Mouse (Mus musculus) olfactory bulb, adult 2 months (tissue): ENCODE measurements around the gene Zfp445. TPM values are rescaled to one million over a fixed set of nuclear protein-coding genes. Genes with fewer than 3 reads are reported as not detected.

Source experiments
- H3K27ac ChIP-seq: fragments of 200-500 bp; 2 replicates; pipeline ENCODE4 v1.5.1; 2012; ENCODE audit warnings: low read depth, low read length; ENCODE audit not compliant: insufficient read depth
- H3K4me1 ChIP-seq: fragments of 200-500 bp; 2 replicates; pipeline ENCODE4 v1.6.1; 2012; ENCODE audit warnings: low read length; ENCODE audit not compliant: control insufficient read depth, insufficient read depth
- H3K4me3 ChIP-seq: fragments of 200-500 bp; 2 replicates; pipeline ENCODE4 v1.5.1; 2012; ENCODE audit warnings: mild to moderate bottlenecking, low read depth, low read length, moderate library complexity; ENCODE audit not compliant: insufficient read depth
- CTCF ChIP-seq: fragments of 200-500 bp; IDR thresholded peaks from 2 replicates; pipeline ENCODE4 v1.5.1; 2012; ENCODE audit warnings: low read depth, mild to moderate bottlenecking, low read length, moderate library complexity; ENCODE audit not compliant: insufficient read depth
- POLR2A ChIP-seq: fragments of 200-500 bp; IDR thresholded peaks from 2 replicates; pipeline ENCODE4 v1.6.1; 2012; ENCODE audit warnings: mild to moderate bottlenecking, low read depth, low read length, moderate library complexity; ENCODE audit not compliant: insufficient read depth
- WGBS: fragments of 180-500 bp; shearing (Covaris S2); methylation state at CpG from one replicate; pipeline ENCODE4 v1.1.7; 2018; 5-methylcytosine and 5-hydroxymethylcytosine counted together
- polyA plus RNA-seq: library from polyadenylated mRNA; stranded (reverse); fragments of >200 nt; gene quantifications from 2 replicates; pipeline ENCODE4 v1.2.4, GENCODE M21; 2012; ENCODE audit warnings: low replicate concordance; ENCODE audit not compliant: missing spikeins, insufficient read depth, insufficient read length

Gene Zfp445
- polyA plus RNA-seq, 1 experiment = 65.3 TPM

DNA sequence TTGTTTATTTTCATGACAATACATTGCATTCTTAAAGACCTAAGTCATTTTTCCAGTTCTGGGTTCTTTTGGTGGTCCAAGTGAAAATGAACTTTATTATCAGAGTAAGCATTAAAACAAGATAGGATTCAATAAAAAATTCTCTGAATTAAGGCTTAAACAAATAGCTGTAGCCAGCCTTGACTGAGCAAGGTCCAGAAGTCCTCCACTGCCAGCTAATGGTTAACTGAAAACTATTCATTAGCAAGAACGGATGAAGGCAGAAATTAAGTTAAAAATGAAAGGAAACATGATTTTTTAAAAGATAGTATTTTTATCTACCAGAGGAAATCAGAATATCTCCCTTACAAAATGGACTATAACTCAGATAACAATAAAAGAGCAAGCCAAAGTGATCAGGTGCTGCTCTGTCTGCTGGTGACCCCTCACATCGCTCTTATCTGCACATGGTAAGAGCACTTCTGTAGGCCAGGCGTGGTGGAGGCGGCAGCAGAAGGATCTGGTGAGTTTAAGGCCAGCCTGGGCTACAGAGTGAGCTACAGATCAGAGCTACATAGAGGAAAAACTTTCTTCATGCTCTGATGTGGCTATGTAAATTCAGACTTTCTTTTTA lies 50.5 kb downstream of the Zfp445 start:
- 88% methylated on average over 4 of the region's 4 CpGs for WGBS
- TF ChIP-seq CTCF = no peak
- TF ChIP-seq POLR2A = no peak
- no peak overlapping the region for H3K4me3 ChIP-seq
- H3K27ac ChIP-seq = no peak overlapping the region
- no peaks in the 10 kb centered on the region for H3K4me1 ChIP-seq

DNA sequence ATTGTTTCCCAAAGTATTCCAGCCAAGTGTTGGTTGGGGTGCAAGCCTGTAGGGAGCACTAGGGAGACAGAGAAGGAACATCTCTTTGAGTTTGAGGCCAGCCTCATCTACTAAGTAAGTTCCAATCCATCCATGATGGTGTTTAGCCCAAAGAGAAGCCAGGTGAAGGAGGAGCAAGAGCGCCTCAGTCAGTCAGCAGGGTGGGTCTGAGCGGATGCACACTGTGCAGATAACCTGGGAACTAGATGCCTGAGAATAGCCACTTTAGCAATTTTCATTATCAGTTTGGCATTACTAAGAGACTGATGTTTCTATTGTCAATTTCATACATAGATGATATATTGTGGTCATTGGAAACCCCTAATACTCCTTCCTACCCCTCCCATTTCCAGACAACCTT lies 51.0 kb downstream of the Zfp445 start:
- H3K4me3 ChIP-seq = no peak overlapping the region
- WGBS = 86% methylated on average over 2 of the region's 2 CpGs
- H3K4me1 ChIP-seq = no peaks in the 10 kb centered on the region
- TF ChIP-seq POLR2A = no peak
- no peak for TF ChIP-seq CTCF
- H3K27ac ChIP-seq = no peak overlapping the region

DNA sequence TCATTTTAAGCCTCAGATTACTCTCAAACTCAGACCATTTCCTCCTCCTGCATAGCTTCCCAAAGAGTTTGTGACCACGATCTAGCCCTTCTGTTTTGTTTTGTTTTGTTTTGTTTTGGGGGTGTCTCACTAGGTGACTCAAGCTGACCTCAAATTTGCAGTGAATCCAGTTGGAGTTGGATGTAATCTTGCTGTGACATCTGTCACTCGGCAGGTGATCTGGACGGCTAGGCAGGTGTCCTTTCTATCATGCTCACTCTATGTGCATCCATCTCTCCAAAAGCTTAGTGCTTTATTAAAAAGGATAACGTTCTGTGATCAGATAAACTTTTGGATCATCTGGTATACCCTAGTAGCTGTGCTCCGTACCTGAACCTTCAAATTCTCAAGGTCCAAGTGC lies 53.4 kb downstream of the Zfp445 start:
- H3K4me1 ChIP-seq = 0 out of 2 replicates have a peak, but pooled peaks cover 2% of the 10 kb centered on the region
- 89% methylated on average over 5 of the region's 5 CpGs for WGBS
- TF ChIP-seq CTCF = no peak
- TF ChIP-seq POLR2A = no peak

DNA sequence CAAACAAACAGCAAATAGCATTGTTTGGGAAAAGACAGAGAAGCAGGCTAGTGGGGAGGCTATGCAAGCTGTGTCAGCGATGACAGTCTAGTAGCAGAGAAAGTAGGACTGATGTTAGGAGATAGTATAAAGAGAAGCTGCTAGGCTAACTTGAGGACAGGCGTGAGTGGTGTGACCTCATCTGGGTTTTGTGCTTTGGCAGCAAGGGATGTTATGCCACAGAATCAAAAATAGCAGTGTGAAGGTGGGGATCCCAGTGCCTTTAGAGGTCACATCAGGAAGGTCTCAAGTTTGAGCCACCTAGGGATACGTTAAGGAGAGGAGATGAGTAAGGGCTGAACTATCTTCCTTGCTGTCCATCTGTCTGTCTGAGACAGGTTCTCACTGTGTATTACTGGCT lies 55.6 kb downstream of the Zfp445 start:
- Histone ChIP-seq H3K27ac (no peak overlapping the region), H3K4me3 (no peak overlapping the region), H3K4me1 (0 out of 2 replicates have a peak, but pooled peaks cover 2% of the 10 kb centered on the region)
- 83% methylated on average over 3 of the region's 3 CpGs for WGBS
- TF ChIP-seq CTCF = no peak

More for the DNA sequence above, 53.4 kb downstream of the Zfp445 start:
- no peak overlapping the region for H3K27ac ChIP-seq
- H3K4me3 ChIP-seq = no peak overlapping the region

DNA sequence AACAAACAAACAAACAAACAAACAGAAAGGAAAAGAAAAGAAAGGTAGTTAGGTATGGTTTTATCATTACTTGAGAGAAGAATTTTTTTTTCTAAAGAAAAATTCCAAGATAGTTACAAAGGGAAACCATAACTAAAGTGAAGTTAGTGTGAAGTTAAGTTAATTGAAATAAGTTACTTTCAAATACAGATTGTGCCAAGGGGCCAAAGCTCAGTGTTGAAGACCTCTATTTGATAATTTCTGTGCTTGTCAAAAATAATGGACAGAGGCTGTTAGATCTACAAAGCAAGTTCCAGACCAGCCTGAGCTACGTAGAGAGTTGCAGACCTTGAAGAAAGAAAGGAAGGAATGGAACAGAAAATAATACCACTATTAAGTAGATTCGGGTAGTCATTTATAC lies 58.6 kb downstream of the Zfp445 start:
- H3K27ac ChIP-seq = no peak overlapping the region
- 96% methylated on average over 2 of the region's 2 CpGs for WGBS
- H3K4me1 ChIP-seq = 0 out of 2 replicates have a peak, but pooled peaks cover 4% of the 10 kb centered on the region
- TF ChIP-seq POLR2A (no peak), CTCF (no peak)
- no peak overlapping the region for H3K4me3 ChIP-seq

DNA sequence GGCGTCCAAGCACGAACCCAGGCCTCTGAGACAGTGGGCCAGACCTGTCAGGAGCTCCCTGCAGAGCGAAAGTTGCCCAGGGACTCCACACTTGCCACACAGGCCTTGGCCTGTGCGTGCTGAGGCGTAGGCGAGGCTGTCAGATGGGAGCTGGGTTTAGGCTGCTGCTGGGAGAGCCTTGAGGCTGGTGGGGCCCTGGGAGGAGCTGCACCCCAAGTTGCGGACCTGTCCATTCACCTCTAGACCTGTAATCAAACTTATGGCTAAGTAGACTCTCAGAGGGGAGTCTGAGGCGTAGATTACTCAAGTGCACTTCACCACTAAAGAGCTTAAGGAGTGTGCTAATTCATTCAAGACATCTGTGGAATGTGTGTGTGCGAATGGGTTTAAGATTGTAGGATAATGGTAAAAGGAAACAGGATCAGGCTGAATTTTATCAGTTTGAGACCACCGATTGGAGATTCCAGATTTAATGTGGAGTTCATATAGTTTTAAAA lies 59.9 kb downstream of the Zfp445 start:
- Histone ChIP-seq H3K27ac (peak overlapping the region; percentile 96), H3K4me3 (peak overlapping the region; percentile 87), H3K4me1 (0 out of 2 replicates have a peak, but pooled peaks cover 4% of the 10 kb centered on the region)
- TF ChIP-seq POLR2A (no peak), CTCF (no peak)
- WGBS = 7% methylated on average over 10 of the region's 10 CpGs

DNA sequence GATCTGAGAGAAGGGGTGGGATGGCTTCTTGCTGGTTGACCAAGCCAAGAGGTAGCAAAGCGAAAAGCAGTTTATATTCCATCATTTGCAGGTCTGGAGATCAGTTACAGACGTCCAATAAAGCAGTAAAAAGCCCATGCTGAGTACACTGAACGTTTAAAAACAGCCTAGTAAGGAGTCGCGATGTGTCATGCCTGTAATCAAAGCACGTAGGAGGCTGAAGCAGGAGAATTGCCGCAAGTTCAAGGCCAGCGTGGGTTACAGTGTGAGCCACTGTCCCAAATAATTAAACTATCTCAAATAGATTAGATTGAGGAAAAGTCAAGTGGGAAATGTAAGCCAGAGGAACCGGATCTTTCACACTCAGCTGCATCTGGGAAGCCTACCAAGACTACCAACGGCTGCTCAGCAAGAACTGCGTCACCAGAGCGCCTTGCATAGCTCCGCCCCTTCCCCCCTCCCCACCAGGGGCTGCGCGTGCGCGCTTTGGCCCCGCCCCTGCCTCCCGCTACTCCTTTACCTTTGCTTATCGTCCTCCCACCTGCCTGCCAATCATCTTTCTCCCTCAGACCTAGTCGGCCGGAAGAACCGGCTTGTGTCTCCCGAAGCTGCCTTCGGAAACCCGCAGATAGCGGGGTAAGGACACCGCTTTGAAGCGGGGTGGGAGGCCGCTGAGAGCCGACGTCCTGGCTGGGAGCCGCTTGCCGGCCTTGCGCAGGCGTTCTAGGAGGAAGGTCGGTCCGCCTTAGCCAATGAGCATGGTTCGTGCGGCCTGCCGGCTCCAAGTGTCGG lies 60.6 kb downstream of the Zfp445 start, which contains the start of gene Tcaim:
Gene Tcaim (plus strand): TSS at position 487 of the 792 bp plus-strand sequence.
- Histone ChIP-seq H3K27ac (peak within 1 kb of the TSS; percentile 96), H3K4me1 (0 out of 2 replicates have a peak, but pooled peaks cover 4% of the 10 kb centered on the region), H3K4me3 (peak within 1 kb of the TSS; percentile 87)
- WGBS = 5% methylated on average over 42 of the region's 42 CpGs
- peak; percentile 81 for TF ChIP-seq POLR2A
- TF ChIP-seq CTCF = no peak

Other genes starting within 250 kb of the Zfp445 start
- not detected in 2 replicates for gene Topaz1, start 118.7 kb downstream of the Zfp445 start, polyA plus RNA-seq
- gene Tcaim, start 60.5 kb downstream of the Zfp445 start, polyA plus RNA-seq = not detected in 2 replicates
- gene Gm35549, start 22.0 kb downstream of the Zfp445 start, polyA plus RNA-seq = not detected in 2 replicates
- gene Zkscan7, start 19.7 kb upstream of the Zfp445 start, polyA plus RNA-seq = not detected in 2 replicates
- gene Zfp105, start 57.1 kb upstream of the Zfp445 start, polyA plus RNA-seq = not detected in 2 replicates
- not detected in 2 replicates for gene 1110059G10Rik, start 85.0 kb upstream of the Zfp445 start, polyA plus RNA-seq
- gene Kif15, start 85.0 kb upstream of the Zfp445 start, polyA plus RNA-seq = not detected in 2 replicates
- gene Tmem42, start 155.3 kb upstream of the Zfp445 start, polyA plus RNA-seq = not detected in 2 replicates
- not detected in 2 replicates for gene Tgm4, start 168.7 kb upstream of the Zfp445 start, polyA plus RNA-seq
- gene Zdhhc3, start 247.2 kb upstream of the Zfp445 start, polyA plus RNA-seq = not detected in 2 replicates
- gene Exosc7, start 247.2 kb upstream of the Zfp445 start, polyA plus RNA-seq = 561 TPM in 1 of 2 replicates, not detected in the other